Mouse (Mus musculus): ENCODE results near the gene Olfm4.

DNA sequence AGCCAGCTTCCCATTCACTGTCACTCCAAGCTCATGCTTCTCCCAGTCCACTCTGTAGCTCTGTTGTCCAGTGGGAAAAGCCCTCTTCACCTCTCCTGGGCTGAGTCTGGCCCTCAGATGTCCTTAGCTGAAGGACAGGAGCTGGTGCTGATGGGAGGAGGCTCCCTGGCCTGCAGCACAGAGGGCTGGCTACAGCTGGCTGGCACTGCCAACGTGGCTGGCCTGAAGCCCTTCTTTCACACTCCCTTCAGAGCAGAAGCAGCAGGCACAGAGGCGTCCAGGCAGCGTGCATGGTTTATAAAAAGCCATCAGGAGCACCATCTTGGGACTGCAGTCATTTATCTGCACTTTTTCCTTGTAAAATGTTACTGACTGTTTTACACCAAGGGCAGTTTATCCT is 13.7 kb upstream of the Olfm4 start:
- TF ChIP-seq FLI1 (IDR thresholded peaks at IDR 0.05; ENCODE audit: low read length) (no peak), GATA1 (IDR thresholded peaks at IDR 0.05; ENCODE audit: borderline replicate concordance, low read length) (no peak)
